Mouse (Mus musculus) CH12.LX (cell line): ENCODE measurements around the gene Nlrp9b.

ENCODE experiments used
- CHD2 ChIP-seq: IDR thresholded peaks from 2 replicates; pipeline ENCODE4 v1.6.1; 2011; ENCODE audit warnings: low read length, improper control_type of control experiment
- CTCF ChIP-seq, 2 experiments: IDR thresholded peaks in 1 of 2; conservative IDR thresholded peaks in 1 of 2; 2 replicates each; pipeline ENCODE4 v1.5.1; 2011 to 2012; ENCODE audit warnings: low read depth in 2 of 2, low read length in 2 of 2, improper control_type of control experiment in 1 of 2, inconsistent platforms in 1 of 2, mild to moderate bottlenecking in 1 of 2, moderate library complexity in 1 of 2
- EP300 ChIP-seq: IDR thresholded peaks from 2 replicates; pipeline ENCODE4 v1.6.1; 2011; ENCODE audit warnings: low read length, improper control_type of control experiment
- HCFC1 ChIP-seq: IDR thresholded peaks from 2 replicates; pipeline ENCODE4 v1.6.1; 2012; ENCODE audit warnings: low read depth, mild to moderate bottlenecking, inconsistent platforms, low read length, improper control_type of control experiment
- KAT2A ChIP-seq: IDR thresholded peaks from 2 replicates; pipeline ENCODE4 v1.6.1; 2012; ENCODE audit warnings: low read length, improper control_type of control experiment, inconsistent platforms; ENCODE audit not compliant: insufficient replicate concordance
- MEF2A ChIP-seq: IDR thresholded peaks from 2 replicates; pipeline ENCODE4 v1.6.1; 2014; ENCODE audit warnings: low read depth, mild to moderate bottlenecking, inconsistent platforms, low read length, improper control_type of control experiment, borderline replicate concordance
- POLR2A ChIP-seq: IDR thresholded peaks from 2 replicates; pipeline ENCODE4 v1.6.1; 2011; ENCODE audit warnings: low read depth, mild to moderate bottlenecking, improper control_type of control experiment, low read length
- SMC3 ChIP-seq: IDR thresholded peaks from 2 replicates; pipeline ENCODE4 v1.6.1; 2011; ENCODE audit warnings: low read depth, low read length, improper control_type of control experiment
- UBTF ChIP-seq: IDR thresholded peaks from 2 replicates; pipeline ENCODE4 v1.6.1; 2012; ENCODE audit warnings: low read depth, mild to moderate bottlenecking, inconsistent platforms, low read length, improper control_type of control experiment, moderate library complexity

- TF ChIP-seq HCFC1 (no peak), KAT2A (no peak), POLR2A (no peak), CTCF (conservative IDR thresholded peaks at IDR 0.05 in 1 of 2, IDR thresholded peaks at IDR 0.05 in 1 of 2; ENCODE audit: low read depth in 2 of 2, low read length in 2 of 2) (no peak), MEF2A (no peak), UBTF (no peak), EP300 (no peak), CHD2 (no peak), SMC3 (no peak)
Measured at GRCm38 (mm10) chr7:19949996-19950395, 41.3 kb upstream of the Nlrp9b start.
